Mouse (Mus musculus) intestine, embryonic 14.5 days (tissue): ENCODE data around the gene Fosl1. TPM values are rescaled to one million over a fixed set of nuclear protein-coding genes. Genes with fewer than 3 reads are reported as not detected.
A peak's percentile ranks its signal among the peaks of the same experiment; 100 is the strongest.
"Not testable (repeated sequence)": the region's sequence is repeated elsewhere in the genome, so short reads cannot be mapped to it uniquely, and the experiment has no call there.

Experiments used
- ATAC-seq: fragments of 200-750 bp; cut with Nextera tagmentation; replicated peaks from 2 replicates; pipeline ENCODE4 v1.8.0; 2017; ENCODE audit warnings: low read depth, moderate number of reproducible peaks, moderate TSS enrichment, moderate library complexity; ENCODE audit not compliant: low FRiP score, low TSS enrichment
- DNase-seq: peaks from one replicate; pipeline ENCODE4 v3.0.0-alpha.2; 2018; ENCODE audit warnings: low spot score
- H3K27ac ChIP-seq: fragments of 300-500 bp; sonication (generic); 2 replicates; pipeline ENCODE4 v1.5.1; 2014; ENCODE audit warnings: low read depth, mild to moderate bottlenecking, control low read depth
- H3K27me3 ChIP-seq: fragments of 300-500 bp; sonication (generic); replicated peaks from 2 replicates; pipeline ENCODE4 v1.6.1; 2014; ENCODE audit warnings: low read length, control low read depth; ENCODE audit not compliant: control insufficient read depth, insufficient read depth
- H3K36me3 ChIP-seq: fragments of 300-500 bp; sonication (generic); 2 replicates; pipeline ENCODE4 v1.6.1; 2014; ENCODE audit warnings: low read length, control low read depth; ENCODE audit not compliant: control insufficient read depth, insufficient read depth
- H3K4me1 ChIP-seq: fragments of 300-500 bp; sonication (generic); replicated peaks from 2 replicates; pipeline ENCODE4 v1.6.1; 2014; ENCODE audit warnings: low read length, control low read depth, mixed read lengths; ENCODE audit not compliant: control insufficient read depth, insufficient read depth
- H3K4me2 ChIP-seq: fragments of 300-500 bp; sonication (generic); 2 replicates; pipeline ENCODE4 v1.6.1; 2014; ENCODE audit warnings: low read length
- H3K4me3 ChIP-seq: fragments of 300-500 bp; sonication (generic); 2 replicates; pipeline ENCODE4 v1.5.1; 2014; ENCODE audit warnings: low read depth, low read length, control low read depth, mixed read lengths
- H3K9ac ChIP-seq: fragments of 300-500 bp; sonication (generic); 2 replicates; pipeline ENCODE4 v1.6.1; 2014; ENCODE audit warnings: mild to moderate bottlenecking, low read length
- H3K9me3 ChIP-seq: fragments of 300-500 bp; sonication (generic); 2 replicates; pipeline ENCODE4 v1.6.1; 2016; ENCODE audit warnings: low read length, control low read depth; ENCODE audit not compliant: control insufficient read depth
- WGBS: fragments of 180-500 bp; shearing (Covaris S2); extraction: QIAGEN DNeasy Blood & Tissue Kit; methylation state at CpG from one replicate; pipeline ENCODE4 v1.1.7; 2014; 5-methylcytosine and 5-hydroxymethylcytosine counted together
- polyA plus RNA-seq: library from polyadenylated mRNA; unstranded; fragments of >200 nt; fragmentation: Nextera tagmentation; extraction: Ambion mirVana; gene quantifications from 2 replicates; pipeline ENCODE4 v1.2.1, GENCODE M21; 2014

The Fosl1 gene
- polyA plus RNA-seq, 1 experiment from 2014 or later: not detected

- WGBS: 76% methylated on average over 4 of the region's 4 CpGs
- Histone ChIP-seq H3K27me3 (no peaks in the 10 kb centered on the region), H3K36me3 (peaks cover 42% of the 10 kb centered on the region), H3K9me3 (no peaks in the 10 kb centered on the region), H3K4me2 (peak overlapping the region; percentile 75; the same call in 1 of the 2 replicates), H3K9ac (no peak overlapping the region), H3K27ac (no peak overlapping the region), H3K4me3 (no peak overlapping the region), H3K4me1 (peaks cover 13% of the 10 kb centered on the region)
- ATAC-seq: no peak
- no peak for DNase-seq
Measured at GRCm38 (mm10) chr19:5486771-5487170, 39.4 kb downstream of the Fosl1 start.

DNA sequence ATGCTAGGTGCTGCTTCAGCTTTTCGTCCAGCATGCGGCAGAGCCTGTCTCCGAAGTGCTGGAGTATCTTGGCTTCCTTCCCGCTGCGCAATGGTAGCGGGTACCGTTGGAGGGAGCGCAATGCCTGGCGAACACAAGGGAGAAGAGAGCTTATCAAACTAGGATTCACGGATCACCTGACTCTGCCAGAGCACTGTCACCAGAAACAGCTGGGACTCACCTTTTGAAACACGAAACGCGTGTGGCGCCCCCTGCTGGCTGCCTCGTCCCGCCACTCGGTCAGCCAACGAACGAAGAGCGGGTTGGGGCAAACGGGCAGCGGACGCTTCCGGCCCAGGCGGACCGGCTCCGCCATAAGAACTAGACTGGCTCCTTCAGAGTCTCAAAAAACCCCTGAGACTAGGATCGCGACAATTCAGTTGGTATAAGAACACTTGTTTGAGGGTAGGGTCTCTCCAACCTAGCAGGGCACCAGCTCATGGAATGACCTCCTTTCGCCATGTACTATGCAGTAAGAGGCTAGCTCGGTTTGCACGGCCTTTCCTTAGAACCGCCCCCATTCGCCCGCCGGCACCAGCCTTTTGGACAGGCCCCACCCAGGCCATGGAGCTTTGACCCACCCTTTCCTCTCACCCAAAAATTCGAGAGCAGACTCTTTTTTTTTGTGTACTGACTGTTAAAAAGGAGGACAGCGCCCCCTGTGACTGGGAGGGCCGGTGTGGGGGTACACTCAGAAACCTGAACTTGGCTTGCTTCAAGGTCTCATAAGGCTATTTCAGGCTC is 40.6 kb downstream of the Fosl1 start, which contains the start of gene Mus81:
Gene Mus81, minus strand, starts transcription at position 635 of the 783 bp plus-strand sequence.
- peak within 1 kb of the TSS; percentile 41 for H3K9ac ChIP-seq
- DNase-seq (peak; percentile 99), ATAC-seq (peak; percentile 70)
- H3K27ac ChIP-seq: peak within 1 kb of the TSS; percentile 98
- peak within 1 kb of the TSS; percentile 48 for H3K4me3 ChIP-seq
- H3K36me3 ChIP-seq: peaks cover 42% of the 10 kb centered on the region
- no peaks in the 10 kb centered on the region for H3K27me3 ChIP-seq
- H3K4me2 ChIP-seq: peak within 1 kb of the TSS; percentile 75
- under 1% methylated on average over 38 of the region's 39 CpGs for WGBS
- peaks cover 18% of the 10 kb centered on the region for H3K4me1 ChIP-seq
- H3K9me3 ChIP-seq: no peaks in the 10 kb centered on the region

- H3K27ac ChIP-seq: peak overlapping the region; percentile 98
- peak overlapping the region; percentile 41 for H3K9ac ChIP-seq
- H3K27me3 ChIP-seq: no peaks in the 10 kb centered on the region
- DNase-seq: peak; percentile 96
- no peaks in the 10 kb centered on the region for H3K9me3 ChIP-seq
- peak overlapping the region; percentile 75 for H3K4me2 ChIP-seq
- peaks cover 42% of the 10 kb centered on the region for H3K36me3 ChIP-seq
- WGBS: under 1% methylated on average over 26 of the region's 26 CpGs
- peak overlapping the region; percentile 48 for H3K4me3 ChIP-seq
- peak; percentile 78 for ATAC-seq
- peaks cover 18% of the 10 kb centered on the region for H3K4me1 ChIP-seq
Measured at GRCm38 (mm10) chr19:5488878-5489571, 41.7 kb downstream of the Fosl1 start.

DNA sequence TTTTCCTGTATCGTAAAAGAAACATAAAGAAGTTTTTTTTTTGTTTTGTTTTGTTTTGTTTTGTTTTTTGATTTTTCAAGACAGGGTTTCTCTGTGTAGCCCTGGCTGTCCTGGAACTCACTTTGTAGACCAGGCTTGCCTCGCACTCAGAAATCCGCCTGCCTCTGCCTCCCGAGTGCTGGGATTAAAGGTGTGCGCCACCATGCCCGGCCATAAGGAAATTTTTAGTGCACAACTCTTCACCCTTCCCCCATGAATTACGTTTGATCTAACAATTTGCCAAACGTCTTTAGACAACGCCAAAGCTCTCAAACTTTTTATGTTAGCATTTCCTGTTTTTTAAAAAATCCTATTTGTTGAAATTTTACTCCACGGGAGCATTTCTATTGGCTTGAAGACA is 42.4 kb downstream of the Fosl1 start:
- Histone ChIP-seq H3K4me3 (peak overlapping the region; percentile 95; the same call in 1 of the 2 replicates), H3K4me1 (peaks cover 18% of the 10 kb centered on the region), H3K36me3 (peaks cover 43% of the 10 kb centered on the region), H3K4me2 (peak overlapping the region; percentile 75), H3K27ac (peak overlapping the region; percentile 98)
- not testable (repeated sequence) for H3K9me3 ChIP-seq, H3K27me3 ChIP-seq, H3K9ac ChIP-seq, ATAC-seq, DNase-seq
- 47% methylated on average over 10 of the region's 10 CpGs for WGBS

GRCm38 (mm10) chr19:5490313-5490897 is 43.1 kb downstream of the Fosl1 start, which contains the start of gene Cfl1:
Gene Cfl1 (plus strand): TSS chr19:5490455.
- peaks cover 18% of the 10 kb centered on the region for H3K4me1 ChIP-seq
- WGBS: under 1% methylated on average over 56 of the region's 62 CpGs
- H3K9me3 ChIP-seq: no peaks in the 10 kb centered on the region
- peak; percentile 54 for ATAC-seq
- H3K4me3 ChIP-seq: peak within 1 kb of the TSS; percentile 95
- H3K27ac ChIP-seq: peak within 1 kb of the TSS; percentile 98
- no peaks in the 10 kb centered on the region for H3K27me3 ChIP-seq
- peak within 1 kb of the TSS; percentile 75 for H3K4me2 ChIP-seq
- peaks cover 41% of the 10 kb centered on the region for H3K36me3 ChIP-seq
- DNase-seq: peak; percentile 95
- H3K9ac ChIP-seq: peak within 1 kb of the TSS; percentile 96

DNA sequence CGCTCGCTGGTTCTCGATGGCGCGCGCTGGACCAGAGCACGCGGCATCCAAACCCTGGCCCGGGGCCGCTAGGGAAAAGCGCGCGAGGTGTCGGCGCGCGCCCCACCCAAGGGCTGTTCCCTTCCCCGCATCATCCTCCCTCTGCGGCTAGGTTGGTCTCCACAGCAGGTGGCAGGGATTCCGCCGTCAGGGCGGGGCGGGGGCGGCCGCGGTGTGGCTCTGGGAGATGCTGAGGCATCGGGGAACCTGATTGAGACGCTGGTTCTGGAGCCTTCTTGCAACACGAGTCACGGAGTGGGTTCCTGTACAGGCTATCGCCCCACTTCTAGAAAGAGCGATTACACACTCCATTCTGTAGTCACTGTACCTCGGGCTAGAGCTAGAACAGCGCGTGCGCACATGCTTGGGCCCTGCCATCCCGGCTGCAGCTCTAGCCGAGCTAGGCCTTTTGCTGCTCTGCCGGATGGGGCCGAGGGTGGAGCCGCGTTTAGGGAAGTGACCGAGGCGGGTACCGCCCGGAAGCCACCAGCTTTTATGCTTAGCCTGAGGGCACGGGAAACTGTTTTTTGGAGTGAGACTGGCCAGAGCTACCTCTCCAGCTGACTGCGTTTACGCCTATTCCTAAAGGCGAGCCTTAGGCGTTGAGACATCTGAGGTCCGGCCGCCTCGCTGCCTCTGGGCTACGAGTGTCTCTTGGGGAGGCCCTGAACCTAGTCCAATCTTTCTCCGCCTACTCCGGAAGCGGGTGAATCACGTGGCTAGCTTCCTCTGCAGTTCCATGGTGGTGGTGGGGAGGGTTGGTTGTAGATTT is 43.8 kb downstream of the Fosl1 start:
- Histone ChIP-seq H3K4me2 (peak overlapping the region; percentile 75), H3K27ac (peak overlapping the region; percentile 98), H3K27me3 (no peaks in the 10 kb centered on the region), H3K4me3 (peak overlapping the region; percentile 95), H3K36me3 (peaks cover 41% of the 10 kb centered on the region), H3K4me1 (peaks cover 18% of the 10 kb centered on the region), H3K9ac (peak overlapping the region; percentile 96), H3K9me3 (no peaks in the 10 kb centered on the region)
- WGBS: under 1% methylated on average over 59 of the region's 59 CpGs
- DNase-seq: peak; percentile 89
- ATAC-seq: no peak; the same call in none of the 2 replicates

DNA sequence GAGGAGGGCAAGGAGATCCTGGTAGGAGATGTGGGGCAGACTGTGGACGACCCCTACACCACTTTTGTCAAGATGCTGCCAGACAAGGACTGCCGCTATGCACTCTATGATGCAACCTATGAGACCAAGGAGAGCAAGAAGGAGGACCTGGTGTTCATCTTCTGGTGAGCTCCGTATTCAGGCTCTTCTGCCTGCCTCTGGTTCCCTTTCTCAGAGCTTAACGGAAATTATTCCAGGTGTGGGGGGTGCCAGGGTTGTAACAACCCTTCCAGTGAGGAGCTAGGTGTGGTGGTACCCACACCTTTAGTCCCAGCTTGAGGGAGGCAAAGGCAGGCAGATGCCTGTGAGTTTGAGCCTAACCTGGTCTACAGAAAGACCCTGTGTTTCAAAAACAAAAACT is 45.3 kb downstream of the Fosl1 start:
- H3K36me3 ChIP-seq: peaks cover 56% of the 10 kb centered on the region
- H3K9ac ChIP-seq: no peak overlapping the region
- ATAC-seq: no peak

GRCm38 (mm10) chr19:5493301-5493721 is 46.0 kb downstream of the Fosl1 start:
- DNase-seq, H3K27me3 ChIP-seq, H3K4me2 ChIP-seq, ATAC-seq, H3K27ac ChIP-seq, H3K4me1 ChIP-seq, H3K9ac ChIP-seq, H3K4me3 ChIP-seq, H3K9me3 ChIP-seq: not testable (repeated sequence)
- H3K36me3 ChIP-seq: peaks cover 56% of the 10 kb centered on the region
- 67% methylated on average over 9 of the region's 9 CpGs for WGBS

More for the DNA sequence above, 45.3 kb downstream of the Fosl1 start:
- Histone ChIP-seq H3K27ac (no peak overlapping the region), H3K4me2 (no peak overlapping the region), H3K27me3 (no peaks in the 10 kb centered on the region), H3K4me1 (peaks cover 9% of the 10 kb centered on the region), H3K4me3 (no peak overlapping the region), H3K9me3 (no peaks in the 10 kb centered on the region)
- DNase-seq: no peak
- WGBS: 82% methylated on average over 4 of the region's 4 CpGs
